Mouse (Mus musculus) brain, embryonic 14.5 days (tissue): Measurements from ENCODE around the gene Aurka.

Experiments used
- CTCF ChIP-seq: fragments of 200-500 bp; IDR thresholded peaks from 2 replicates; pipeline ENCODE4 v1.5.1; 2012; ENCODE audit warnings: inconsistent platforms, mild to moderate bottlenecking, moderate library complexity, borderline replicate concordance; ENCODE audit not compliant: insufficient read depth, insufficient read length; ENCODE audit errors: extremely low read depth
- POLR2A ChIP-seq: fragments of 200-500 bp; IDR thresholded peaks from 2 replicates; pipeline ENCODE4 v1.6.1; 2012; ENCODE audit warnings: mild to moderate bottlenecking, inconsistent platforms, borderline replicate concordance; ENCODE audit not compliant: poor library complexity, insufficient read depth, insufficient read length, severe bottlenecking; ENCODE audit errors: extremely low read depth

DNA sequence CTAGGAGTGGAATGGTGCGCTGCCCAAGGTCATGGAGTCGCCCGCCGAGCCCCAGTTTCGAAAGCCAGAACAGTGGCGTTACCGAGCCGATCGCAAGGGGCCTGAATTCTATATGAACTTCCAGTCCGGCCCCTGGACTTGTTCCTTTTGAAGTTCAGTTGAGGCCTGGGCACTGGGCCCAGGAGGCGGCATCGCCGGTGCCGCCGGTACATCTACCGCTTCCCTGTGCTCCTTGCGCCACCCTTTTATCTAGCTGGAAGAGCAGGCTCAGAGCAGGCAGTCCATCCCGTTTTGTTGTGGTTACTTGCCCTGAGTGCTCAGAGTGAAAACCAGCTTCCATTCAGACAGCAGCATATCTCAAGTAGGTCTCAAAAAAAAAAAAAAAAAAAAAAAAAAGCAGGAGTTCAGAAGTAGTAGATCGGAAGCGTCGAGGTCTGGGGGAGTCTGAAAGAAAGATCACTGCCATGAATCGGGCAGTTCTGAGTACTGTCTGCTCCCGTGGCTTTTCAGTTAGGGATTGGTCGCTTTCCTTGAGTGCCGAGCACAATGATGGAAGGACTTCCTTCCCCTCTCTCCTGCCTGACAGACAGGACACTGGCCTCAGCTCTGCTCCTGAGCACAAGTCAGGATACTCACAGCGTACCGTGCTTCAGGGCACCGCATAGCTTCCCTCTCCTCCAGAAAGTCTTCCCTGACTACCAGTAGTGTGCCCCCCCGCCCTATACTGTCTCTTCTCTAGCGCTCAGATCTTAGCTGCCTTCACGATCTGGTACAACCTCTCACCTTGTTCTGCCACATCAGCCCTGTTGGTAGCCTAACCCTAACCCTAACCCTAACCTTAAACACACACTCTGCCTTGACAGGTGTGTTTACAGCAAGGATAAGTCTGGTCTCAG lies 24.1 kb downstream of the Aurka start:
- no peak for TF ChIP-seq POLR2A
- no peak for TF ChIP-seq CTCF
